Mouse (Mus musculus): ENCODE results near the gene Mob1a. TPM values are rescaled to one million over a fixed set of nuclear protein-coding genes. Genes with fewer than 3 reads are reported as not detected.

The Mob1a gene
- 10 to 100 TPM; 66.9 to 77.3 (median 71.4) TPM for total RNA-seq (2022)

GRCm38 (mm10) chr6:83325525-83326393, at the start of gene Mob1a, which contains the start of gene Mthfd2:
TSS of gene Mob1a (plus strand) at chr6:83326016.
TSS of gene Mthfd2 (minus strand) at chr6:83325908.
- peak; percentile 92 for DNase-seq

GRCm38 (mm10) chr6:83277151-83277550, 48.7 kb upstream of the Mob1a start:
- DNase-seq, result no peak

- DNase-seq, result no peak
These were observed 46.9 kb upstream of the Mob1a start for GRCm38 (mm10) chr6:83278881-83279280.

GRCm38 (mm10) chr6:83280256-83280955, 45.4 kb upstream of the Mob1a start:
- no peak for DNase-seq

- no peak for DNase-seq
These were observed 25.2 kb upstream of the Mob1a start for GRCm38 (mm10) chr6:83300447-83301229.

- DNase-seq, result no peak
These were observed 24.5 kb upstream of the Mob1a start for GRCm38 (mm10) chr6:83301294-83301693.

- no peak for DNase-seq
These were observed 23.6 kb upstream of the Mob1a start for GRCm38 (mm10) chr6:83302264-83302663.

- no peak for DNase-seq
These were observed 16.8 kb upstream of the Mob1a start for GRCm38 (mm10) chr6:83309017-83309416.

GRCm38 (mm10) chr6:83311206-83311605, 14.6 kb upstream of the Mob1a start:
- no peak for DNase-seq

GRCm38 (mm10) chr6:83312021-83312420, 13.8 kb upstream of the Mob1a start:
- DNase-seq, result no peak

- peak; percentile 13 for DNase-seq
These were observed 13.3 kb upstream of the Mob1a start for GRCm38 (mm10) chr6:83312514-83312913.

GRCm38 (mm10) chr6:83315293-83315692, 10.5 kb upstream of the Mob1a start:
- no peak for DNase-seq

GRCm38 (mm10) chr6:83316022-83316421, 9.8 kb upstream of the Mob1a start:
- DNase-seq, result no peak

- DNase-seq, result peak; percentile 85
These were observed 8.6 kb upstream of the Mob1a start for GRCm38 (mm10) chr6:83317108-83317741.

GRCm38 (mm10) chr6:83321927-83322326, 3.9 kb upstream of the Mob1a start:
- no peak for DNase-seq

- DNase-seq, result no peak
These were observed 3.0 kb upstream of the Mob1a start for GRCm38 (mm10) chr6:83322794-83323193.

- DNase-seq, result no peak
These were observed 2.0 kb upstream of the Mob1a start for GRCm38 (mm10) chr6:83323652-83324419.

- DNase-seq, result no peak
These were observed 549 bp downstream of the Mob1a start for GRCm38 (mm10) chr6:83326394-83326736.

GRCm38 (mm10) chr6:83326761-83327160, 945 bp downstream of the Mob1a start:
- no peak for DNase-seq

- no peak for DNase-seq
These were observed 1.9 kb downstream of the Mob1a start for GRCm38 (mm10) chr6:83327591-83328190.

- no peak for DNase-seq
These were observed 15.6 kb downstream of the Mob1a start for GRCm38 (mm10) chr6:83341387-83341786.

All from adrenal gland, adult 8-10 months (tissue).